Mouse (Mus musculus) heart, postnatal 25 days (tissue): ENCODE data around the gene Rnf25. TPM values are rescaled to one million over a fixed set of nuclear protein-coding genes. Genes with fewer than 3 reads are reported as not detected.

Experiments
- DNase-seq: peaks from one replicate; pipeline ENCODE4 v3.0.0; 2022; ENCODE audit warnings: low spot score
- intact Hi-C: fragments of 180-260 bp; cut with DNase I; formaldehyde crosslinking; loops from one replicate; pipeline ENCODE4 v1.15.1; 2025
- total RNA-seq, 2 experiments: library from RNA; stranded (reverse); gene quantifications; 2 replicates each; pipeline ENCODE4 v1.2.3; 2021

Gene Rnf25
- total RNA-seq: 10 to 100 TPM; 16.7 to 20.4 TPM

GRCm38 (mm10) chr1:74601267-74601962 is at the start of gene Rnf25, which contains the start of gene Stk36:
Rnf25 (minus strand) TSS chr1:74601397.
Stk36 (plus strand) TSS chr1:74601445.
- peak; percentile 77 for DNase-seq
- intact Hi-C loops: loop anchor here (5.0 to 10.0 kb wide), 3 partner anchors 63 to 716 kb away; partner anchors contain the start of genes Dnpep and Ttll4

GRCm38 (mm10) chr1:74643926-74644325 is 42.7 kb upstream of the Rnf25 start:
- intact Hi-C loops: loop anchor here (10.0 kb wide), 1 partner anchor 121 kb away; no protein-coding TSS in a partner anchor
- DNase-seq: no peak

GRCm38 (mm10) chr1:74643524-74643923 is 42.3 kb upstream of the Rnf25 start:
- intact Hi-C loops: loop anchor here (10.0 kb wide), 1 partner anchor 121 kb away; no protein-coding TSS in a partner anchor
- no peak for DNase-seq

DNA sequence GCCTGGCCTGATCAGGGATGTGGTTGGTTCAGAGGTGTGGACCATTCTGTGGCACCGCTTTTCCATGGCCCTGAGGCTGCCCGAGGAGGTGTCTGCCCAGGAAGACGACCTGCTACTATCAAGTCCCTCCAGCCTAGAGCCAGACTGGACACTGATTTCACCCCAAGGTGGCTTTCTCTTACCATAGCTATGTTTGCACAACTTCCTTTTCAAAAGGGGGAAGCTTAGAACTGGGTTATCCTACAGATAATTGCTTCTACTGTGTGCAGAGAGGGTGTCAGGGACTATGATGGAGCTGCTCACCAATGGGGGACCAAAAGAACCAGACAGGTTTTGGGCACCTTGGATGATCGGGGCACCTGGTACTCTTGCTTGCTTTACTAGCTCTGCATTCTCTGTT is 31.5 kb upstream of the Rnf25 start:
- intact Hi-C loops: no loop called here

GRCm38 (mm10) chr1:74628001-74628400 is 26.8 kb upstream of the Rnf25 start:
- intact Hi-C loops: no loop called here
- no peak for DNase-seq

More for the DNA sequence above, 31.5 kb upstream of the Rnf25 start:
- no peak for DNase-seq

- DNase-seq: no peak
- intact Hi-C loops: no loop called here
These were observed 24.9 kb upstream of the Rnf25 start for GRCm38 (mm10) chr1:74626076-74626475.

GRCm38 (mm10) chr1:74624183-74624582 is 23.0 kb upstream of the Rnf25 start:
- intact Hi-C loops: no loop called here
- DNase-seq: no peak

DNA sequence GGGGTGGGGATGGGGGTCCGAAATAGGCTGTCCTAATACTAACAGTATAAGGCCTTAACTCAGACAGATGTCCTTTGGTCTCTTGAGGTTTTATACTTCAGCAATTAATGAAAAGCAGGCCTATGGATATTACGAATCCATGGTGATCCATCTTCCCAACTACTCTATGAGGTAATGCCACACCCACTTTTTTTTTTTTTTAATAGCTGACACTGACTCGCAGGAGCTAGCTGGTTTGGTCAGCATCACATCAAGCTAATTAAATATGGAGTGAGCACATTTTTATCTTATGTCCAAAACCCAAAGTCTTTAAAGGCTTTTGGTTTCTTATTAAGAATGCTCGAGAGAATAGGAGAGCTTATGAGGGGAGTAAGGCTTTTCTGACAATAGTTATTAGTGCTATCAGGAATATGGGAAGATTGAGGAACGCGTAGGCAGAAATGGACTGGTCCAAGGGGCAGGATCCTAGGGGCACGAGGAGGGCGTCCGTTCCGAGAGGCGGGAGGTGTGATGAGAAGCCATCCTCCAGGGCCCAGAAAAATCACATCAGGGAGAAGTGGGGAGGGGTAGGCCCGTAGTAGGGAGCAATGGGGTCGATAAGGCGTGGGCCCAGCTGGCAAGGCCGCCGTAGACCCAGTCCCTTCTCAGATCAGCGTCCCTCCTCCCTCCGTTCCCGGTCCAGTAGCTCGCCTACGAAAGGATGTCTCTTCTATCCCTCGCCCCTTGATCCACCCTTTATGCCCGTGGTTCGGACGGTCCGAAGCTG is 513 bp downstream of the Rnf25 start:
- intact Hi-C loops: loop anchor here (5.0 to 10.0 kb wide), 3 partner anchors 64 to 717 kb away; partner anchors contain the start of genes Dnpep and Ttll4
- no peak for DNase-seq

DNA sequence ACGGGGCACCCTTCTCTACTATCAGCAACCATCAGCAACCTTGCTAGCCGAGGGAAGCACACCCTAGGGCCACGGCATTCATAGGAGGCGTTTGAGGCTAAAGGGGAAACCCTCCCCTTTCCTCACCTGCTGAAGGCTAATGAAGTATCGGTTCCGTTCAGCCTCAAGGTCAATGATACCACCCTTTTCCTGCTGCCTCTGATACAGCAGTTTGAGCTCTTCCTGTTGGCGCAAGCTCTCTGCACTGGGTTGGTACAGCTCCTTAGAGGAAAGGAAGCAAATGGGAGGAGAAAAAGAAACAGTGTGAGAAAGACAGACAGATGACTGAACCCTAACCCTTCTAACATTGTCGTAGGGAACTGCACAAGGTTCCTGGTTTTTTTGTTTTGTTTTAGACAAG is 6.8 kb downstream of the Rnf25 start:
- intact Hi-C loops: no loop called here
- DNase-seq: no peak

DNA sequence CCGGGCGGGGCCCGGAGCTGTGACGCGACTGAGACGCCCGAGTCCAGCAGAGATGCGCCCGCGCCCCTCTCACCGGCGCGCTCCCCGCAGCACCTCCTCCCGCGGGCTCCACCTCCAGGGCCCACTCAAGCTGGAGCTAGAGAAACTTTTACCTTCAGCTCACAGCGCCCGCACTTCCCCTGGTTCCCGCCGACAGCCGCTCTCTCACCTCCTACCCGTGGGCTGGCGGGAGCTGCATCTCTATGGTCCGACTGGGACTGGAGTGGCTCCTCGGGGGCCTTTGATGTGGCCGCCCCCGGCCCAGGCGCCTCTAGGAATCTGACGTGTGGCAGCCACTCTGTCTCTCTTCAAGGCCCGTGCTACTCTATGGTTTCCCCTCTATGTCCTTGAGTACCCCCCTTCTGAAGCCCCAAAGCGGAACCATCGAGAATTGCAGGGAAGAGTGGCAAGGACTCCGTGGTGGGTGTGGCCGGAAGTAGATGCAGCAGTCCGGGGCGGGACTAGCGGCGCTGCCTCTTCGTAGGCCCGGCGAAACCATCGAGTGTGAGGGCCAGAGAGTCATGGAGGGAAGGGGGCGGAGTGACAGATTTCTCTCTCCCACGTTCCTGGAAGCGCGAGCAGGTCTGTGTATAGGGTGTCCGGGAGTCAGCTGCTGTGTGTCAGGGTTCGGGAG is 13.3 kb downstream of the Rnf25 start, which contains the start of the genes Zfp142 and Bcs1l:
TSS of gene Zfp142 (minus strand) at position 474 of the 673 bp plus-strand sequence.
TSS of gene Bcs1l (plus strand) at position 517 of the 673 bp plus-strand sequence.
- DNase-seq: peak; percentile 98
- intact Hi-C loops: loop anchor here (2.0 to 5.0 kb wide), 3 partner anchors 81 to 729 kb away; partner anchors contain the start of genes Cnot9, Cyp27a1 and Dnpep

DNA sequence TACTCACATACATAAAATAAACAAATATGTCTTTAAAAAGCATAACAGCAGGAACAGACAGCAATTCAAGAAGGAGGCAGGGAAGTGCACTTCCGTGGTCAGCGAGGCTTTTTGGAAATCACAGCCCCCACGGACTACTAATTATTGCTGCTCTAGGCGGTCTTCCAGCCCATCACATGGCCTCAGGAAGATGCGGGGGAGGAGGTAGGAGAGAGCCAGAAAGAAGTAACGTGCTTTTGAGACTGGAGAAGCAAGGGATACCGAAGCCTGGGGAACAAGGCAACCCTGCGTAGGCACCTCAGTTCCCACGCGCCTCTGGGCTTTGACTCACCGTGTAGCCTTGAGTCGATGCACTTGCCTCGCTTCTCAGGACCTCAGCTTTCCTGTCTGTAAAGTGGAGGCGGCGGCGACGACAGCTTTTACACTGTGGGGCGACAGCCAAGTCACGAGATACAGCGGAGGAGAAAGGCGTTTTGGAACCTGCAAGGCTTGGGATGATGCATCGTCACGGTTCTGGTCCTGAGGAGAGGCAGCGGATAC is 13.9 kb downstream of the Rnf25 start:
- no peak for DNase-seq
- intact Hi-C loops: loop anchor here (2.0 to 5.0 kb wide), 3 partner anchors 81 to 730 kb away; partner anchors contain the start of genes Cnot9, Cyp27a1 and Dnpep

DNA sequence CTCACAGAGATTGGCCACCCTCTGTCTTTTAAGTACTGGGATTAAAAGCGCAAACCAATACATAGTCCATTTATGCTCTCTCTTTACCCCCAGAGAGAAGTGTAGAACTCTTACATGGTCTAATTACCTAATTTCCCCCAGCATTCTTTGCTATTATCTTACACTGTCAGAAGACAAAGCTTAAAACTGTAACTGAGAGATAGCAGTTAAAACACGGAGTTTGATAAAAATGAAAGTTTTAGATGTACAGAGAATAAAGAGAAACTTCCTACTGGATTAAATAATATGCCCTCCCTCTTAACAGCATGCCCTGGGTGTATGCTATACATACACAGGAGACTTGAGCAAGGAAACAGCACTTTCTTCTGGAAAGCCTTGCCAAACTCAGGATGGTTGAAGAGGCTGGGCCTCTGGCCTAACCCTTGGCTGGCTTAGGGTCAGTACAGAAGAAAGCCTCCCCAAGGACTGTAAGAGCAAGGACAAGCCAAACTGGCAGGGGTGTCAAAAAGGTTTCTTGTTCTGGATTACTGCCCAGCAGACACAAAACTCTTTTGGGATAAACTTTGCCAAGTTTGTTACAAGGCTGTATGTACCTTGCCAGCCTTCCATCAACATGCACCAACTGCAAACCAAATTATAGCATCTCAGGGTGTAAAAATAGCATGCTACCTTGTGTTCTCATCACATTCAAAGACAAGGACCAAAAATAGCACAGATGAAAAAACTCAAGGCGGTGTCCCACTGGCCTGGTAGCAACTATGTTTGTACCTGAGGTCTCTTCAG is 16.4 kb downstream of the Rnf25 start:
- intact Hi-C loops: loop anchor here (5.0 kb wide), 2 partner anchors 127 to 732 kb away; partner anchors contain the start of genes Cyp27a1 and Dnpep
- no peak for DNase-seq

DNA sequence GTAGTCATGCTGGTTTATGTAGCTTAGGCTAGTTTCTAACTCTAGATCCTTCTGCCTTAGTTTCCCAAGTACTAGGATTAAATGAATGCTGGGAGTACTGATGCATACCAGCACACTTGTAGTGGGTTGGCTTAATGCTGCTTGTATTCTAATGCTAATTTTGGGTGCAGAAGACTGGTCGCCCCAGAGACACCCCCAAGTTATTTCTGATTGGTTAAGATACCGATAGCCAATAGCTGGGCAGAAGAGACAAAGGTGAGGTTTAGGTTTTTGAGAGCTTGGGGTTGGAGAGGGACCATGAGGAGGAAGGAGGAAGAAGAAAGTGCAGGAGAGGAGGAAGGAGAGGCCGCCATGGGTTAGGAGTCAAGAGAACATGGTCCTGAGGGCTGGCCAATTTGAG is 18.6 kb downstream of the Rnf25 start:
- no peak for DNase-seq
- intact Hi-C loops: no loop called here

DNA sequence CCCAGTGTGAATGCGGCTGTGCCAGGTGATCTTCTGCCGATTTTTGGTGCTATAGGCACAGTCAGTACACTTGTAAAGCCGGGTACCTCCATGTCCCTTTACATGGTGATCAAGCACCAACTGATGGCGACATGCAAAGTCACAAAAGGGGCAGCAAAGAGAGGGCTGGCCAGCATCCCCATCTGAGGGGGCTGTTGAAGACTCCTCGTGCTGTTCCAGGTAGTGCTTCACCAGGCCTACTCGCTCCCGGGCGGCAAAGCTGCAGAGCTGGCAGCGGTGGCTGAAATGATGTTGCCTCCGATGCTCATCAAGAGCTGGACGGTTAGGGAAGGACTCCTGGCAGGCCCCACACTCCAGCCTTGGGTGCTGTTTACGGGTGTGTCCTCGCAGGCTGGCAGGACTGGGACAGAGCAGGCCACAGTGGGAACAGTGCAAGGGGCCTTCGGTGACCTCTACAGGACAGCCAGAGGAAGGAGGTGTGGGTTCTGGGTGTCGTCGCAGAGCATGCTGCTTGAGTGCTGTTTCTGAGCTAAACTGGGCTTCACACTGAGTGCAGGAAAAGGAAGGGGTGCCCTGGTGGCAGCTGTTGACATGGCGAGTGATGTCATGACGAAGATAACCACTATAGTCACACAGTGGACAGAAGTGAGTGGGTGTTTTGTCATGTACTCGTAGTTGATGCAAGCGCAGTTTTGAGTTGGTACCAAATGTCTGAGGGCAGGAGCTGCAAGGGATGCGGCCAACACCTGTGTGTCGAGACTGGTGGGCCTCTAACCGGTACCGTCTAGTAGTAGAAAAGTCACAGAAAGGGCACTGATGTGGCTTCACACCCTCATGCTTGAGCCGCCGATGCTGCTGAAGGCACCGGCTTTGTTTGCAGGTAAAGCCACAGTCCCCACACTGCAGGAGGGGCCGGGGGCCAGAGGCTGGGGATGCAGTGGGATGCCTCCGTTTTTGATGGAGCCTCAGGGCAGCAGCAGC is 31.2 kb downstream of the Rnf25 start:
- no peak for DNase-seq
- intact Hi-C loops: loop anchor here (10.0 kb wide), 1 partner anchor 45 kb away; no protein-coding TSS in a partner anchor

DNA sequence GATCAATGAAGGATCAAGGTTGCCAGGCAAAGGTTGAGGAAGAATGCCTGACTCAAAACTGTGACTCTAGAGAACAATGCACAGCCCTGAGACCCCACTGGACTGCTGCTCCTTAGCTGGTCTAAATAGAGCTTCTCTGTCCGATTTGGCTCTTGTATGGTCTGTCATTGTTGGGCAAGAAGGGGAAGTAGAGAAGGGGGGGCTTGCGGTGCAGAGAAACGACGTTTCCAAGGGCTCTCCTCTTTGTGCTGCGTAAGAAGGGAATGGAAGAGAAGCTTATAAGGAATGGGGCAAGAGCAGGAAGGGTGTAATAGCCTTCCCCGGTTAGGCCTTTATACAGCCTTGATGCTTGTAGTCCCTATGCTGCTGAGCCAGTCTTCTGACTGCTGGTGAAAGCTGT is 35.4 kb downstream of the Rnf25 start:
- no peak for DNase-seq
- intact Hi-C loops: no loop called here

DNA sequence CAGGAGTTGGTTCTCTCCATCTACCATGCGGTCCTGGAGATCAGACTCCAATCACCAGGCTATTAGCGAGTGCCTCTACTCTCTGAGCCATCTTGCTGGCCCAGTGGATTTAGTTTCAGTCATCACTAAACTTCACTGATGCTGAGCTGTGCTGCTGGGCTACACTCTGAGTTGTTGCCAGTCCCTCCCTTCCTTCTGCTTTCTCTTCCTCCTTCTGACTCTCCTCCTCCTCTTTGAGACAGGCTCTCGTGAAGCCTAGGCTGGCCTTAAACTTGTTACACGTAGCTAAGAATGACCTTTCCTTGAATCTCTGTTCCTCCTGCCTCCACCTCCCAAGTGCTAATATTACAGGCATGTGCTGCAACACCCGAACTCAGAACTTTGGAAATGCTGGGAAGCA is 42.1 kb downstream of the Rnf25 start:
- intact Hi-C loops: no loop called here
- no peak for DNase-seq

DNA sequence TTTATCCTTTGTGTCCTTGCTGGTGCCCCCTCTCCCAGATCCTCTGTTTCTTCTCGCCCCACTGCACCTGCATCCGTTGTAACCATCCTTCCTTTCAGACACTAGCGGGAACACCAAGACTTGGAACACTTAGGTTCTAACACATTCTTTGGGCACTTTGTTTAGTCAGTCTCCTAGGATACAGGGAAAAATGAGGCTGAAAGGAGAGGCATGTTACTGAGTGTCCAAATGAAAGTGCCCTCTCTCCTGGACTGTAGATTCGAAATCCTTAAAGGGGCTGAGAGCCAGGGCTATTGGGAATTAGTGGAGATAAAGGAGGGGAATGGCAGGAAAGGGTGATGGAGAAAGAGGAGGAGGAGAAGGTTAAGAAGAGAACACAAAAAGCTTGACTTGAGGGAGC is 57.0 kb downstream of the Rnf25 start, which contains the start of gene Usp37:
TSS of gene Usp37 (minus strand) at position 101 of the 400 bp plus-strand sequence.
- intact Hi-C loops: no loop called here
- no peak for DNase-seq
